Mouse (Mus musculus): ENCODE measurements around the gene Tbx15. TPM values are rescaled to one million over a fixed set of nuclear protein-coding genes. Genes with fewer than 3 reads are reported as not detected.

Tbx15 gene
- polyA plus RNA-seq, 1 experiment: 0.79 TPM

GRCm38 (mm10) chr3:99261986-99262385, 21.8 kb downstream of the Tbx15 start:
- Histone ChIP-seq H3K4me1 (ENCODE audit: control insufficient read depth, insufficient read depth, low read length) (no peaks in the 10 kb centered on the region), H3K27me3 (ENCODE audit: control insufficient read depth, insufficient read depth, low read length) (peaks cover 3% of the 10 kb centered on the region; the same call in 1 of the 2 replicates), H3K27ac (ENCODE audit: insufficient read depth, low read length) (no peak overlapping the region), H3K4me3 (replicated peaks; ENCODE audit: insufficient read depth, low read depth, low read length) (no peak overlapping the region)
- WGBS: 11% methylated on average over 2 of the region's 2 CpGs
- no peak for TF ChIP-seq CTCF (IDR thresholded peaks at IDR 0.05; ENCODE audit: borderline replicate concordance, insufficient read depth, low read depth, low read length)
- TF ChIP-seq POLR2A (IDR thresholded peaks at IDR 0.05; ENCODE audit: borderline replicate concordance, insufficient read depth, low read length): no peak
- DNase-seq: no peak

GRCm38 (mm10) chr3:99263471-99263903, 23.3 kb downstream of the Tbx15 start:
- DNase-seq: no peak
- TF ChIP-seq POLR2A (IDR thresholded peaks at IDR 0.05; ENCODE audit: borderline replicate concordance, insufficient read depth, low read length) (no peak), CTCF (IDR thresholded peaks at IDR 0.05; ENCODE audit: borderline replicate concordance, insufficient read depth, low read depth, low read length) (no peak)
- H3K4me1 ChIP-seq (ENCODE audit: control insufficient read depth, insufficient read depth, low read length): no peaks in the 10 kb centered on the region
- no peak overlapping the region for H3K4me3 ChIP-seq (replicated peaks; ENCODE audit: insufficient read depth, low read depth, low read length)
- H3K27ac ChIP-seq (ENCODE audit: insufficient read depth, low read length): no peak overlapping the region
- H3K27me3 ChIP-seq (ENCODE audit: control insufficient read depth, insufficient read depth, low read length): no peaks in the 10 kb centered on the region; the same call in 1 of the 2 replicates
- 47% methylated on average over 9 of the region's 9 CpGs for WGBS

- WGBS: 25% methylated on average over 7 of the region's 7 CpGs
- H3K4me1 ChIP-seq (ENCODE audit: control insufficient read depth, insufficient read depth, low read length): no peaks in the 10 kb centered on the region
- no peak for TF ChIP-seq POLR2A (IDR thresholded peaks at IDR 0.05; ENCODE audit: borderline replicate concordance, insufficient read depth, low read length)
- TF ChIP-seq CTCF (IDR thresholded peaks at IDR 0.05; ENCODE audit: borderline replicate concordance, insufficient read depth, low read depth, low read length): no peak
- no peak overlapping the region for H3K27ac ChIP-seq (ENCODE audit: insufficient read depth, low read length)
- no peak for DNase-seq
- no peaks in the 10 kb centered on the region; the same call in 1 of the 2 replicates for H3K27me3 ChIP-seq (ENCODE audit: control insufficient read depth, insufficient read depth, low read length)
- no peak overlapping the region for H3K4me3 ChIP-seq (replicated peaks; ENCODE audit: insufficient read depth, low read depth, low read length)
Observed at GRCm38 (mm10) chr3:99264695-99265094, 24.5 kb downstream of the Tbx15 start.

GRCm38 (mm10) chr3:99266752-99267303, 26.6 kb downstream of the Tbx15 start:
- no peak overlapping the region for H3K27ac ChIP-seq (ENCODE audit: insufficient read depth, low read length)
- no peak overlapping the region for H3K4me3 ChIP-seq (replicated peaks; ENCODE audit: insufficient read depth, low read depth, low read length)
- TF ChIP-seq CTCF (IDR thresholded peaks at IDR 0.05; ENCODE audit: borderline replicate concordance, insufficient read depth, low read depth, low read length) (no peak), POLR2A (IDR thresholded peaks at IDR 0.05; ENCODE audit: borderline replicate concordance, insufficient read depth, low read length) (no peak)
- no peak for DNase-seq
- no peaks in the 10 kb centered on the region for H3K4me1 ChIP-seq (ENCODE audit: control insufficient read depth, insufficient read depth, low read length)
- no peaks in the 10 kb centered on the region; the same call in 1 of the 2 replicates for H3K27me3 ChIP-seq (ENCODE audit: control insufficient read depth, insufficient read depth, low read length)
- 53% methylated on average over 10 of the region's 10 CpGs for WGBS

DNA sequence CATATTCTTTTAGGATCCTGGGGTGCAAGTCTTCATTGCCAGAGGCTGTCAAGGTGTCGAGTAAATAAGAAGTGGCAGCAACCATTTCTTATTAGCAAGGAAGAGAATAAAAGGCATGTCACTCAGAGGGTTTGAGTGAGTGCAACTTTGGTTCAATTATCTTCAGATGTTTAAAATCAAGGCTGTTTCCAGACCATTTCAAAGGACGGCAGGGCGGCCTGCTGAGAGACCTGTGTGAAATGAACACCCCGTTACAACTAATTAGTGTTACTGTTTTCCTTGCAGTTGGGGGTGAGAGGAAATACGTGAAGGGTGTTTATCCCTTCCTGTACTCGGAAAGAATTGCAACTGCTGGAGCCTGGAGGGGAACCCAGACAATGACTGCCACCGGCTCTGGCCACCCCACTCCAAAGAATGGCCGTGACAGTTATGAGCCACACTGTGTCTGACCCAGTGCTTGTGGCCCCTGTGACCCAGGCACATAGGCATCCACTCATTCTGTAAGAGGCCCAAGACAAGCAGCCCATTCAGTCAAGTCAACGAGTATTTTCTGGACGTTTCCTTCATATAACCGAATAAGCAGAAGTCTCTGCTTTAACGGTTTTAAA, 37.9 kb downstream of the Tbx15 start:
- no peaks in the 10 kb centered on the region for H3K4me1 ChIP-seq (ENCODE audit: control insufficient read depth, insufficient read depth, low read length)
- no peak for TF ChIP-seq CTCF (IDR thresholded peaks at IDR 0.05; ENCODE audit: borderline replicate concordance, insufficient read depth, low read depth, low read length)
- TF ChIP-seq POLR2A (IDR thresholded peaks at IDR 0.05; ENCODE audit: borderline replicate concordance, insufficient read depth, low read length): no peak
- DNase-seq: no peak
- H3K4me3 ChIP-seq (replicated peaks; ENCODE audit: insufficient read depth, low read depth, low read length): no peak overlapping the region
- no peak overlapping the region for H3K27ac ChIP-seq (ENCODE audit: insufficient read depth, low read length)
- H3K27me3 ChIP-seq (ENCODE audit: control insufficient read depth, insufficient read depth, low read length): no peaks in the 10 kb centered on the region
- WGBS: 36% methylated on average over 12 of the region's 12 CpGs

DNA sequence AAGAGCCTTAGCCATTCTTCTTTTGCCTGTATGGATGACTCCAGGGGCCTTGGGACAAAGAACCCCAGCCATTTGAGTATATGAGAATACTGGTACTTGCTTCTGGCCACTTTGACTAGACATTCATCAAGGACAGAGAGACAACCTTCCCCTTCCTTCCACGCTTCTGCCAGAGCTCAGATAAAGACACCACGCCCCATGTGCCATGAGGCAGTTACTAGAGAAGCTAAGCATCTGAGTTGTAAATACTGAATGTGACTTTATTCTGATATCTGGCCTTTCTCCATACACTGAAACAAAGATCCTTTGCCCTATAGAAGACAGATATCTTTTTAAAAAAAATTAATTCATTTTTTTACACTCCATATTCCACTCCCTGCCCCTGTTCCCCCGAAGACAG, 39.5 kb downstream of the Tbx15 start:
- 92% methylated on average over 3 of the region's 3 CpGs for WGBS
- Histone ChIP-seq H3K27me3 (ENCODE audit: control insufficient read depth, insufficient read depth, low read length) (no peaks in the 10 kb centered on the region), H3K4me1 (ENCODE audit: control insufficient read depth, insufficient read depth, low read length) (no peaks in the 10 kb centered on the region), H3K27ac (ENCODE audit: insufficient read depth, low read length) (no peak overlapping the region), H3K4me3 (replicated peaks; ENCODE audit: insufficient read depth, low read depth, low read length) (no peak overlapping the region)
- TF ChIP-seq CTCF (IDR thresholded peaks at IDR 0.05; ENCODE audit: borderline replicate concordance, insufficient read depth, low read depth, low read length) (no peak), POLR2A (IDR thresholded peaks at IDR 0.05; ENCODE audit: borderline replicate concordance, insufficient read depth, low read length) (no peak)
- DNase-seq: no peak

- Histone ChIP-seq H3K27me3 (ENCODE audit: control insufficient read depth, insufficient read depth, low read length) (no peaks in the 10 kb centered on the region), H3K27ac (ENCODE audit: insufficient read depth, low read length) (no peak overlapping the region), H3K4me1 (ENCODE audit: control insufficient read depth, insufficient read depth, low read length) (no peaks in the 10 kb centered on the region), H3K4me3 (replicated peaks; ENCODE audit: insufficient read depth, low read depth, low read length) (no peak overlapping the region)
- TF ChIP-seq POLR2A (IDR thresholded peaks at IDR 0.05; ENCODE audit: borderline replicate concordance, insufficient read depth, low read length) (no peak), CTCF (IDR thresholded peaks at IDR 0.05; ENCODE audit: borderline replicate concordance, insufficient read depth, low read depth, low read length) (no peak)
- WGBS: 66% methylated on average over 4 of the region's 4 CpGs
- no peak for DNase-seq
Observed at GRCm38 (mm10) chr3:99281453-99281852, 41.3 kb downstream of the Tbx15 start.

GRCm38 (mm10) chr3:99288302-99288701, 48.1 kb downstream of the Tbx15 start:
- Histone ChIP-seq H3K27ac (ENCODE audit: insufficient read depth, low read length) (no peak overlapping the region), H3K27me3 (ENCODE audit: control insufficient read depth, insufficient read depth, low read length) (no peaks in the 10 kb centered on the region), H3K4me3 (replicated peaks; ENCODE audit: insufficient read depth, low read depth, low read length) (no peak overlapping the region), H3K4me1 (ENCODE audit: control insufficient read depth, insufficient read depth, low read length) (no peaks in the 10 kb centered on the region)
- TF ChIP-seq CTCF (IDR thresholded peaks at IDR 0.05; ENCODE audit: borderline replicate concordance, insufficient read depth, low read depth, low read length): no peak
- TF ChIP-seq POLR2A (IDR thresholded peaks at IDR 0.05; ENCODE audit: borderline replicate concordance, insufficient read depth, low read length): no peak
- 56% methylated on average over 2 of the region's 2 CpGs for WGBS
- no peak for DNase-seq
